Mouse (Mus musculus): ENCODE data around the gene Noct. TPM values are rescaled to one million over a fixed set of nuclear protein-coding genes. Genes with fewer than 3 reads are reported as not detected.

Noct gene
- polyA plus RNA-seq, 1 experiment from 2014 or later, result 29.0 TPM

GRCm38 (mm10) chr3:51249460-51249859, 25.2 kb downstream of the Noct start:
- no peak overlapping the region for H3K4me3 ChIP-seq (ENCODE audit: low read depth, low read length)
- no peak overlapping the region for H3K27ac ChIP-seq (ENCODE audit: low read length)
- no peaks in the 10 kb centered on the region for H3K4me1 ChIP-seq (ENCODE audit: control insufficient read depth, insufficient read depth, low read length)
- ATAC-seq, result no peak
- H3K4me2 ChIP-seq (ENCODE audit: low read length), result no peak overlapping the region
- no peaks in the 10 kb centered on the region for H3K27me3 ChIP-seq (ENCODE audit: control insufficient read depth, insufficient read depth, low read depth, low read length)
- H3K9ac ChIP-seq (ENCODE audit: low read depth, low read length), result no peak overlapping the region
- no peaks in the 10 kb centered on the region for H3K9me3 ChIP-seq (replicated peaks; ENCODE audit: control insufficient read depth, low read length, poor library complexity, severe bottlenecking)
- 85% methylated on average over 11 of the region's 11 CpGs for WGBS
- peaks cover 30% of the 10 kb centered on the region for H3K36me3 ChIP-seq (ENCODE audit: control insufficient read depth, insufficient read depth, low read length)

GRCm38 (mm10) chr3:51249866-51250265, 25.6 kb downstream of the Noct start:
- Histone ChIP-seq H3K4me1 (ENCODE audit: control insufficient read depth, insufficient read depth, low read length) (no peaks in the 10 kb centered on the region), H3K4me3 (ENCODE audit: low read depth, low read length) (no peak overlapping the region), H3K36me3 (ENCODE audit: control insufficient read depth, insufficient read depth, low read length) (peaks cover 30% of the 10 kb centered on the region), H3K4me2 (ENCODE audit: low read length) (no peak overlapping the region), H3K9ac (ENCODE audit: low read depth, low read length) (no peak overlapping the region), H3K27ac (ENCODE audit: low read length) (no peak overlapping the region), H3K27me3 (ENCODE audit: control insufficient read depth, insufficient read depth, low read depth, low read length) (no peaks in the 10 kb centered on the region), H3K9me3 (replicated peaks; ENCODE audit: control insufficient read depth, low read length, poor library complexity, severe bottlenecking) (no peaks in the 10 kb centered on the region)
- 95% methylated on average over 13 of the region's 13 CpGs for WGBS
- ATAC-seq, result no peak

GRCm38 (mm10) chr3:51251057-51251456, 26.8 kb downstream of the Noct start:
- Histone ChIP-seq H3K27ac (ENCODE audit: low read length) (no peak overlapping the region), H3K9ac (ENCODE audit: low read depth, low read length) (no peak overlapping the region), H3K9me3 (replicated peaks; ENCODE audit: control insufficient read depth, low read length, poor library complexity, severe bottlenecking) (no peaks in the 10 kb centered on the region), H3K4me1 (ENCODE audit: control insufficient read depth, insufficient read depth, low read length) (no peaks in the 10 kb centered on the region), H3K27me3 (ENCODE audit: control insufficient read depth, insufficient read depth, low read depth, low read length) (no peaks in the 10 kb centered on the region), H3K36me3 (ENCODE audit: control insufficient read depth, insufficient read depth, low read length) (peaks cover 32% of the 10 kb centered on the region), H3K4me3 (ENCODE audit: low read depth, low read length) (no peak overlapping the region), H3K4me2 (ENCODE audit: low read length) (no peak overlapping the region)
- 84% methylated on average over 5 of the region's 5 CpGs for WGBS
- ATAC-seq, result no peak

GRCm38 (mm10) chr3:51252223-51252622, 28.0 kb downstream of the Noct start:
- peaks cover 42% of the 10 kb centered on the region for H3K36me3 ChIP-seq (ENCODE audit: control insufficient read depth, insufficient read depth, low read length)

GRCm38 (mm10) chr3:51252689-51253402, 28.6 kb downstream of the Noct start:
- H3K27me3 ChIP-seq (ENCODE audit: control insufficient read depth, insufficient read depth, low read depth, low read length), result no peaks in the 10 kb centered on the region
- H3K4me3 ChIP-seq (ENCODE audit: low read depth, low read length), result no peak overlapping the region
- no peaks in the 10 kb centered on the region for H3K9me3 ChIP-seq (replicated peaks; ENCODE audit: control insufficient read depth, low read length, poor library complexity, severe bottlenecking)
- no peak overlapping the region for H3K27ac ChIP-seq (ENCODE audit: low read length)
- H3K4me1 ChIP-seq (ENCODE audit: control insufficient read depth, insufficient read depth, low read length), result no peaks in the 10 kb centered on the region
- H3K9ac ChIP-seq (ENCODE audit: low read depth, low read length), result no peak overlapping the region
- WGBS, result 93% methylated on average over 12 of the region's 12 CpGs
- H3K36me3 ChIP-seq (ENCODE audit: control insufficient read depth, insufficient read depth, low read length), result peaks cover 44% of the 10 kb centered on the region
- ATAC-seq, result no peak
- H3K4me2 ChIP-seq (ENCODE audit: low read length), result no peak overlapping the region

More at GRCm38 (mm10) chr3:51252223-51252622, 28.0 kb downstream of the Noct start:
- H3K4me3 ChIP-seq (ENCODE audit: low read depth, low read length), result no peak overlapping the region
- no peak overlapping the region for H3K27ac ChIP-seq (ENCODE audit: low read length)
- no peaks in the 10 kb centered on the region for H3K27me3 ChIP-seq (ENCODE audit: control insufficient read depth, insufficient read depth, low read depth, low read length)
- no peaks in the 10 kb centered on the region for H3K9me3 ChIP-seq (replicated peaks; ENCODE audit: control insufficient read depth, low read length, poor library complexity, severe bottlenecking)
- no peak overlapping the region for H3K9ac ChIP-seq (ENCODE audit: low read depth, low read length)
- WGBS, result 100% methylated on average over 1 of the region's 1 CpGs
- no peak overlapping the region for H3K4me2 ChIP-seq (ENCODE audit: low read length)
- H3K4me1 ChIP-seq (ENCODE audit: control insufficient read depth, insufficient read depth, low read length), result no peaks in the 10 kb centered on the region
- ATAC-seq, result no peak

GRCm38 (mm10) chr3:51254784-51255183, 30.5 kb downstream of the Noct start:
- Histone ChIP-seq H3K27me3 (ENCODE audit: control insufficient read depth, insufficient read depth, low read depth, low read length) (no peaks in the 10 kb centered on the region), H3K4me1 (ENCODE audit: control insufficient read depth, insufficient read depth, low read length) (no peaks in the 10 kb centered on the region), H3K27ac (ENCODE audit: low read length) (no peak overlapping the region), H3K4me3 (ENCODE audit: low read depth, low read length) (no peak overlapping the region), H3K9ac (ENCODE audit: low read depth, low read length) (no peak overlapping the region), H3K9me3 (replicated peaks; ENCODE audit: control insufficient read depth, low read length, poor library complexity, severe bottlenecking) (no peaks in the 10 kb centered on the region), H3K36me3 (ENCODE audit: control insufficient read depth, insufficient read depth, low read length) (peaks cover 45% of the 10 kb centered on the region), H3K4me2 (ENCODE audit: low read length) (no peak overlapping the region)
- WGBS, result 96% methylated on average over 7 of the region's 7 CpGs
- ATAC-seq, result no peak

- 83% methylated on average over 12 of the region's 12 CpGs for WGBS
- Histone ChIP-seq H3K4me3 (ENCODE audit: low read depth, low read length) (no peak overlapping the region), H3K4me2 (ENCODE audit: low read length) (no peak overlapping the region), H3K9me3 (replicated peaks; ENCODE audit: control insufficient read depth, low read length, poor library complexity, severe bottlenecking) (no peaks in the 10 kb centered on the region), H3K27me3 (ENCODE audit: control insufficient read depth, insufficient read depth, low read depth, low read length) (no peaks in the 10 kb centered on the region), H3K36me3 (ENCODE audit: control insufficient read depth, insufficient read depth, low read length) (peaks cover 37% of the 10 kb centered on the region), H3K4me1 (ENCODE audit: control insufficient read depth, insufficient read depth, low read length) (no peaks in the 10 kb centered on the region), H3K27ac (ENCODE audit: low read length) (no peak overlapping the region), H3K9ac (ENCODE audit: low read depth, low read length) (no peak overlapping the region)
- ATAC-seq, result no peak
These were observed 32.2 kb downstream of the Noct start for GRCm38 (mm10) chr3:51256450-51256849.

GRCm38 (mm10) chr3:51258070-51258469, 33.8 kb downstream of the Noct start:
- Histone ChIP-seq H3K9me3 (replicated peaks; ENCODE audit: control insufficient read depth, low read length, poor library complexity, severe bottlenecking) (no peaks in the 10 kb centered on the region), H3K4me2 (ENCODE audit: low read length) (no peak overlapping the region), H3K4me1 (ENCODE audit: control insufficient read depth, insufficient read depth, low read length) (no peaks in the 10 kb centered on the region), H3K36me3 (ENCODE audit: control insufficient read depth, insufficient read depth, low read length) (peaks cover 28% of the 10 kb centered on the region), H3K4me3 (ENCODE audit: low read depth, low read length) (no peak overlapping the region), H3K27me3 (ENCODE audit: control insufficient read depth, insufficient read depth, low read depth, low read length) (no peaks in the 10 kb centered on the region), H3K9ac (ENCODE audit: low read depth, low read length) (no peak overlapping the region), H3K27ac (ENCODE audit: low read length) (no peak overlapping the region)
- no peak for ATAC-seq
- 97% methylated on average over 5 of the region's 5 CpGs for WGBS

GRCm38 (mm10) chr3:51262942-51263341, 38.7 kb downstream of the Noct start:
- WGBS, result 95% methylated on average over 8 of the region's 8 CpGs
- Histone ChIP-seq H3K27ac (ENCODE audit: low read length) (no peak overlapping the region), H3K9ac (ENCODE audit: low read depth, low read length) (no peak overlapping the region), H3K36me3 (ENCODE audit: control insufficient read depth, insufficient read depth, low read length) (peaks cover 11% of the 10 kb centered on the region), H3K4me3 (ENCODE audit: low read depth, low read length) (no peak overlapping the region), H3K4me1 (ENCODE audit: control insufficient read depth, insufficient read depth, low read length) (no peaks in the 10 kb centered on the region), H3K4me2 (ENCODE audit: low read length) (no peak overlapping the region), H3K27me3 (ENCODE audit: control insufficient read depth, insufficient read depth, low read depth, low read length) (no peaks in the 10 kb centered on the region), H3K9me3 (replicated peaks; ENCODE audit: control insufficient read depth, low read length, poor library complexity, severe bottlenecking) (no peaks in the 10 kb centered on the region)
- no peak for ATAC-seq
